Mouse (Mus musculus) hindbrain, embryonic 10.5 days (tissue): ENCODE results near the gene Noc3l. TPM values are rescaled to one million over a fixed set of nuclear protein-coding genes. Genes with fewer than 3 reads are reported as not detected.

ENCODE experiments used
- DNase-seq: peaks from one replicate; pipeline ENCODE4 v3.0.0-alpha.2; 2017; ENCODE audit warnings: low spot score
- H3K27ac ChIP-seq: fragments of 300-500 bp; sonication (generic); 2 replicates; pipeline ENCODE4 v1.5.1; 2016; ENCODE audit warnings: mild to moderate bottlenecking, moderate library complexity
- H3K27me3 ChIP-seq: fragments of 300-500 bp; sonication (generic); 2 replicates; pipeline ENCODE4 v1.6.1; 2016; ENCODE audit warnings: mild to moderate bottlenecking; ENCODE audit not compliant: poor library complexity, insufficient read depth, severe bottlenecking
- H3K36me3 ChIP-seq: fragments of 300-500 bp; sonication (generic); 2 replicates; pipeline ENCODE4 v1.6.1; 2016; ENCODE audit warnings: mild to moderate bottlenecking, moderate library complexity
- H3K4me1 ChIP-seq: fragments of 300-500 bp; sonication (generic); replicated peaks from 2 replicates; pipeline ENCODE4 v1.6.1; 2016; ENCODE audit warnings: mild to moderate bottlenecking
- H3K4me3 ChIP-seq: fragments of 300-500 bp; sonication (generic); 2 replicates; pipeline ENCODE4 v1.5.1; 2016; ENCODE audit warnings: mild to moderate bottlenecking, moderate library complexity
- H3K9me3 ChIP-seq: fragments of 300-500 bp; sonication (generic); 2 replicates; pipeline ENCODE4 v1.6.1; 2016; ENCODE audit warnings: mild to moderate bottlenecking, moderate library complexity
- WGBS: fragments of 180-500 bp; shearing (Covaris S2); methylation state at CpG from one replicate; pipeline ENCODE4 v1.1.7; 2016; 5-methylcytosine and 5-hydroxymethylcytosine counted together
- polyA plus RNA-seq: library from polyadenylated mRNA; unstranded; fragments of >200 nt; fragmentation: Nextera tagmentation; extraction: Ambion mirVana; gene quantifications from 2 replicates; pipeline ENCODE4 v1.2.1, GENCODE M21; 2016

Gene Noc3l
- polyA plus RNA-seq, 1 experiment from 2014 or later: 7.6 TPM

DNA sequence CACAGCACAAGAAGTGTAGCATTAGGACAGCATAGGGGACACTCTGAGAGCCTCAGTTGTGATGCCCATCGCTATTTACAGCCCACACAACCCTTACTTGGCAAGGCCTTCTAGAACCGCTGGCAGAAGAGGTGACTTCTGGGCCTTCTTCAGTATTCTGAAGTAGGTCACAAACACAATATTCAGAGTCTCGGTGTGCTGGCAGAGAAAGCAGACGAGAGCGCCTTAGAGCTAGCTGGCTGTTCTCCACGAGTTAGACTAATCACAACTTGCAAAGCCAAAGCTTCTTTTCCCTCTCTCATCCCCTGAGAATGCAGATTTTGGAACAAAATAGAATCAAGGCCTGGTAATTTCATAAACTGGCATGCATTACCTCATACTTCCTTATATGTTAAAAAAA is 20.2 kb downstream of the Noc3l start:
- H3K9me3 ChIP-seq: no peaks in the 10 kb centered on the region
- no peaks in the 10 kb centered on the region for H3K27me3 ChIP-seq
- H3K4me1 ChIP-seq: no peaks in the 10 kb centered on the region
- H3K4me3 ChIP-seq: no peak overlapping the region
- no peak for DNase-seq
- H3K27ac ChIP-seq: no peak overlapping the region
- H3K36me3 ChIP-seq: peaks cover 96% of the 10 kb centered on the region
- WGBS: 95% methylated on average over 6 of the region's 6 CpGs

DNA sequence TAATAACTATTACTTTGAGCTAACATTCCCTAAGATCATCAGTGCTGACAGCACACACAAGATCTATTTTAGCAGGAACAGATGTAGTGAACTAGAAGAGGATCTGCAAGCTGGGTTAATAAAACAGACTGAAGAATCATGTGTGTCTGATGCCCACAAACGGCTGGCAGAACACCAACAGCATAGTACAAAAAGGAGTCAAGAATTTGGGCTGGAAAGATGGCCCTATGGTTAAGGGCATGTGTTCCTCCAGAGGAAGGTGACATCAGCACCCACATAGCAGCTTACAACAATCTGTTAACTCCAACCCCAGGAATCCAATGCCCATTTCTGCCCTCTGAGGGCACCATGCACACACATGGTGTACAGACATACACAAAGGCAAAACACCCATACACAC is 20.7 kb downstream of the Noc3l start:
- no peaks in the 10 kb centered on the region for H3K4me1 ChIP-seq
- 90% methylated on average over 1 of the region's 1 CpGs for whole genome bisulfite sequencing
- no peaks in the 10 kb centered on the region for H3K9me3 ChIP-seq
- H3K4me3 ChIP-seq: no peak overlapping the region
- peaks cover 96% of the 10 kb centered on the region for H3K36me3 ChIP-seq
- H3K27ac ChIP-seq: no peak overlapping the region
- no peaks in the 10 kb centered on the region for H3K27me3 ChIP-seq
- DNase-seq: no peak

DNA sequence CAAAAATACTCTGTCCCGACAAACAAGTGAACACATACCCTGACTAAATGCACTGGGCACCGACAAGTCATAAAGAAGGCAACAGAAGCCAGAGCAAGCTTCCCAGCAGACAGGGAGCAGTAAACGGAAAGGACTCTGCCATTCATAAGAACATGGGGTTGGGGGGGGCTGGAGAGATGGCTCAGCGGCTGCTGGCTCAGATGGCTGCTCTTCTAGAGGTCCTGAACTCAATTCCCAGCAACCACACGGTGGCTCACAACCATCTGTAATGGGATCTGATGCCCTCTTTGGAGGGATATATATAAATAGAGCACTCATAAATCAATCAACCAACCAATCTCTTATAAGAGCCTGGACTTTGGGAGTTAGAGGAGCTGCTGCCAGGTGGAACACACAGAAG is 22.5 kb downstream of the Noc3l start:
- Histone ChIP-seq H3K4me3 (no peak overlapping the region), H3K36me3 (peaks cover 96% of the 10 kb centered on the region), H3K9me3 (no peaks in the 10 kb centered on the region), H3K27ac (no peak overlapping the region), H3K4me1 (no peaks in the 10 kb centered on the region), H3K27me3 (no peaks in the 10 kb centered on the region)
- WGBS: 85% methylated on average over 5 of the region's 5 CpGs
- DNase-seq: no peak

DNA sequence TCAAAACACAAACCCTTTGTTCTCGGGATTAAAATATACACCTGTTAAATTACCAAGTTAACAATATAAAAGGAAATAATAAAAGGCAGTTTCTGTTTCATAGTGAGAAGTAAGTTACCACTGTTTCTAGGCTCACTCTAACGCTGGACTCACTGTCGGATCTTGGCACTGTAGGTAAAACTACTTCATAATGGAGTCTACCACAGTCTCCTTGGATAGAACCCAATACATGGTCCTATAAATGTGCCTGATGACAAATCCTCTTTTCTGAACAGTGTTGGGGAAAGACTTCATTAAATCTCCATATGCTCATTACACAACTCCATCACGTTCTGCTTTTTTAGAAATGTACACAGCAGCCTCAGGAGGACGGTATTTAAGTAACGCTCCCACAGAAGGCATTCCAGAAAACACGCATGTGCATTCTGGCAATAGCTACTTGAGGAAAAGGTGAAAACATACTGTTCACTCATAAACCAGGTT is 25.4 kb downstream of the Noc3l start:
- Histone ChIP-seq H3K27me3 (no peaks in the 10 kb centered on the region), H3K4me1 (no peaks in the 10 kb centered on the region), H3K27ac (no peak overlapping the region), H3K9me3 (no peaks in the 10 kb centered on the region), H3K36me3 (peaks cover 99% of the 10 kb centered on the region), H3K4me3 (no peak overlapping the region)
- 93% methylated on average over 7 of the region's 7 CpGs for WGBS
- no peak for DNase-seq

DNA sequence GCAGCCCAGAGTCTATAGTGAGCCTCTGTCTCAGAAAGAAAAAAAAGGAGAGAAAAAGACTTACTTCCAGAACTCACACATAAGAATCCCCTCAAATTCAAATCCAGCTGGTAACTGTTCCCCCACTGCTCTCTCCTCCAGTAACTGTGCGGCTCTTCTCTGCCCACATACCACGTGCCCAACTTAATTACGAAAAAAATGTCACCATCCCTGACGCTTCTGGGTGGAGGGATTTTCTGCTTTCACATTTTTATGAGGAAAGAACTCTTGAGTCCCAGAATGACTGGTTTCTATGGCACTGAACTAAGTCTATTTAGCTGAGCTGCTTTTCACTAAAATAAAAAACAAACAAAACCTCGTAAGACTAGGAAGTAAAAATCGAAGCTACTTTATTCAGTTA is 31.3 kb downstream of the Noc3l start:
- Histone ChIP-seq H3K27me3 (no peaks in the 10 kb centered on the region), H3K27ac (no peak overlapping the region), H3K4me3 (no peak overlapping the region), H3K36me3 (peaks cover 54% of the 10 kb centered on the region), H3K4me1 (no peaks in the 10 kb centered on the region), H3K9me3 (no peaks in the 10 kb centered on the region)
- 92% methylated on average over 6 of the region's 6 CpGs for WGBS
- DNase-seq: no peak

DNA sequence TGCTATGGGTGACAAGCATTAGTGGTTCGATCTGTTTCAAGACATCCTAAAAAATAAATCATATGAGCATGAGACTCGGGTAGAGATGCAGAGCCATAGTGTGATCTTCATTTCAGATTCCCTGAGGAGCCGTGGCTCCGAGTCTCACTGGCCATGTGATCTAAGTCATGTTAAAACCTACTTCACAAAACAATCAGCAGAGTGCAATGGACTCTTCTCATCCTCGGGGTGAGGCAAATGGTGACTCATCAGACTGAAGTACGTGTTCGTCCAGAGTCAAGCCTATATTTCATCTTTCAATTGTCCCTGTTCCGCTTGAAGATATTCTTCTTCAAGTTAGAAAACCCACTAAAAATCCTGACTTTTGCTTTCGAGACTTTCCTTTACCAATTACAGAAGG is 35.5 kb downstream of the Noc3l start:
- no peak for DNase-seq
- no peak overlapping the region for H3K27ac ChIP-seq
- no peaks in the 10 kb centered on the region for H3K27me3 ChIP-seq
- no peaks in the 10 kb centered on the region for H3K4me1 ChIP-seq
- peaks cover 21% of the 10 kb centered on the region for H3K36me3 ChIP-seq
- 92% methylated on average over 9 of the region's 9 CpGs for WGBS
- H3K4me3 ChIP-seq: no peak overlapping the region
- H3K9me3 ChIP-seq: no peaks in the 10 kb centered on the region

DNA sequence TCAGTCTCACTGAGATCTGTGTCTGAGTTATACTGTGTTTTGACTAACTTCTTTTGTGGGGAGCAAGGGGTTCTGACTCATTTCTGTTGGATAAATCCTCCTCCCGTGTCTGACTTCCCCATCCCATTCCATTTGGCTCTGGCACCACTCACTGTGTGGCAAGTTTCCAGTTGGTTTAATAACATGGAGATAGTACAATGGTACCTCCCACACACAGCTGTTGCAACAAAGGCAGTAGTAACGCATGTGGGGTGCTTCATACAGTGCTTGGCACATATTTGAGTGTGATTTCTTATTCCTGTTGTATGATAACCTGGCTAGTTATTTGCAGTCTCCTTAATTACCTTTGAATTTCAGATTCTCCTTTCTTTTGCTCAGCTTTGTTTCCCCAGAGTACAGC is 40.2 kb downstream of the Noc3l start:
- WGBS: 84% methylated on average over 2 of the region's 2 CpGs
- Histone ChIP-seq H3K27me3 (no peaks in the 10 kb centered on the region), H3K4me3 (no peak overlapping the region), H3K9me3 (no peaks in the 10 kb centered on the region), H3K27ac (no peak overlapping the region), H3K36me3 (peaks cover 11% of the 10 kb centered on the region; the same call in 1 of the 2 replicates), H3K4me1 (no peaks in the 10 kb centered on the region)
- no peak for DNase-seq

DNA sequence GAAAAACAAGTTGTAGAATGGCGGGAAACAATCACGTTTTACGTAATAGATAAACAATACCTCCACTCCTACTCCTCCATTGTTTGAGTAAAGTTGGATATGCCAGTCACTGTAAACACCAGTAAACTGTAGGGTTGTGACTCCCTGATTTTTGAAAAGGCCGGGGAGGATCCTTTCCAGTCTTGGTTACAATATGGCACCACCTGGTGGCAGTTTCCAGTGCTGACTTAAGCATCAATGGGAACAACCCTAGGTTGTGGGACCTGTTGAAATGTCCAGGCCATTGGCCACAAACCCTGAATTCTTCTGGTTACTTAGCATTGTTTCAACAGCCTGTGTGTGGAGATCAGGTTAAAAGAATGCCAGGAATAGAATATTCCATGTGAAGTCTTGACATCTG is 43.5 kb downstream of the Noc3l start:
- Histone ChIP-seq H3K36me3 (peaks cover 1% of the 10 kb centered on the region; the same call in 1 of the 2 replicates), H3K27ac (no peak overlapping the region), H3K4me3 (no peak overlapping the region), H3K9me3 (no peaks in the 10 kb centered on the region), H3K27me3 (no peaks in the 10 kb centered on the region), H3K4me1 (no peaks in the 10 kb centered on the region)
- peak; percentile 41 for DNase-seq
- WGBS: 65% methylated on average over 4 of the region's 4 CpGs

DNA sequence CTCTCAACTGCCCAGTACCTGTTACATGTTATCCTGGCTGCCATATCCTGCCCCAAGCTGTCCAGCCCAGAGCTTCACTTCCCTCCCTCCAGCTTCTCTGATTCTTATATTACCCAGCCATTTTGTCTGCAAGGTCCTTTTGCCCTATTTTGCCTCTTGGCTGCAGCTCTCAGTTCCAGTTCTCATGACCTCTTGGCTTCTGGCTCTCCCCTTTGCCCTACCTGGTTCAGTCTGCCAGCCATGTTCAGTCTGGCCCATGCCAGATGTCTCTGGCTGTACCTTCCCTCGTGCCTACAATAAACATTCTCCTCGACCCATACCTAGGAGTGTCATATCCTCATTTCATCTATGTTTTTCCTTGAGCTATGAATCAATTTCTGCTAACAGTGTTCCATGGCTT is 52.7 kb downstream of the Noc3l start:
- no peak for DNase-seq
- H3K4me1 ChIP-seq: no peaks in the 10 kb centered on the region
- H3K9me3 ChIP-seq: no peaks in the 10 kb centered on the region
- 0 out of 2 replicates have a peak, but pooled peaks cover 10% of the 10 kb centered on the region for H3K36me3 ChIP-seq
- H3K27ac ChIP-seq: no peak overlapping the region
- H3K4me3 ChIP-seq: no peak overlapping the region
- 86% methylated on average over 2 of the region's 2 CpGs for WGBS
- no peaks in the 10 kb centered on the region for H3K27me3 ChIP-seq

DNA sequence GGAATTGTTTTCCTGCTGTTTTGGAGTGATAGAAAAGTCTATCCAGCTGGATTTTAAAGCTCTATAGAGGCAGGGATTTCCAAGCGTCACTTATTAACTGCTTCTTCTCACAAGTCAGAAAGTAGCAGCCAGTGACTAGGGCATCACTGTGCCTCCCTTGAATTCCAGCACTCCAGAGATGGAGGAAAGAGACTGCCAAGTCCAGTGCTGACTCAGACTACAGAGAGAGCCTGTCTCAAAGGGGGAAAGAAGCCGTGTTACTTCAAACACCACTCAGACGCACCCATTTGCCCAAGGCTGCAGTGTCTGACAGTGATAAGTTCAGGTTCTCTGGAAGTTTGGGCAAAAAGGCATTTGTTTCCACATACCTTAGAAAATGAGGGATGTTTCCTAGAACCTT is 58.6 kb downstream of the Noc3l start:
- no peak for DNase-seq
- Histone ChIP-seq H3K4me3 (no peak overlapping the region), H3K27ac (no peak overlapping the region), H3K4me1 (no peaks in the 10 kb centered on the region), H3K36me3 (peaks cover 14% of the 10 kb centered on the region; the same call in 1 of the 2 replicates), H3K27me3 (no peaks in the 10 kb centered on the region), H3K9me3 (no peaks in the 10 kb centered on the region)
- WGBS: 89% methylated on average over 3 of the region's 3 CpGs

DNA sequence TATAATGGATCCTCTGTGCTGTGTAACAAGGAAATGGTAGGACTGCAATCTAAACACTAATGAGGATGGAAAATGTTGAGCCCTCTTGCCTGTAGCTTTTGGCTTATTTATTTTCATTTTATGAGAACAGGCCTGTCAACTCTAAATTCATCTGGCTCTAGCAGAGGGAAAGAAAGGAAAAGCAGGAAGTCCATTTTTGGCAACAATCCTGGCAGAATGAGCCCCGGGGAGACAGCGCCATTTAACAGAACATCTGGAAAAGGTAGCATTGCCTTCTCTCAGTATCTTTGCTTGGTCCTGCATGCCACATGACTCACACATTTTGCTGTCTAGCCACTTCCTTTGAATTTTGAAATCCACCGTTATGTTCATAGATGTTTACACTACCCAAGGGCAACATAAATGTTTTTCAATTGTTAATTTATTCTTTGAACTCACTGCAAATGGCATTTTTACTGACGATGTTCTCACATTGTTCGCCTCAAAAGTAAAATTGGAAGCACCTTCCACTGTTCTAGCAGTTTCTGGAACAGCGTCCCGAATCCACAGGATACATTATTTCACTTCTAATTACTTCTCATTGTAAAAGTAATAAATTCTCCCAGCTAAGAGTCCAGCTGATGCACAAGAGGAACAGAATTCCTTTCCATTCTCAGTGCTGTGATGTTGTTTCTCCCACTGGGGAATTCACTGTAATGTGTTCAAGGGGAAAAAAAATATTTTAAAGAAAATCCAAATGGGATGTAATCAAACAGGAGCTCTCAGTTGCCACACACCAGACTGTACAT is 60.2 kb downstream of the Noc3l start:
- H3K4me3 ChIP-seq: no peak overlapping the region
- 85% methylated on average over 7 of the region's 7 CpGs for WGBS
- DNase-seq: no peak

DNA sequence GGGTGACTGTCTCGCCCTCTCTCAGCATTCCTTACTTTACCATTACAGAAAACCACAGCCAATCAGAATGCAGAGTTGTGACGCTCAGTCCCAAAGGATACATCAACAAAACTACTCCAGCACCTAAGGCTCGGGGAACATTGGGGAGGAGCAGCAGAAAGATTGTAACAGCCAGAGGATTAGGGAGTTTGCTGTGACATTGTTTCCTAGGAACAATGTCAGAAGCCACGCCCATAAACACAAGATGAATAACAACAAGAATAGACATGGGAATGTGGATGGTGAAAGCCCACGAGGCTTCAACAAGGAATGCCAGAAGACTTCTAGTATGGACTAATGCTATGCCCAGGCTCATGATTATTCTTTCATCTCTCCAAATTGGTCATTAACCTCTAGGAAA is 61.0 kb downstream of the Noc3l start:
- Histone ChIP-seq H3K9me3 (no peaks in the 10 kb centered on the region), H3K4me1 (no peaks in the 10 kb centered on the region), H3K27ac (no peak overlapping the region), H3K27me3 (no peaks in the 10 kb centered on the region), H3K4me3 (no peak overlapping the region), H3K36me3 (peaks cover 14% of the 10 kb centered on the region; the same call in 1 of the 2 replicates)
- DNase-seq: no peak
- whole genome bisulfite sequencing: 68% methylated on average over 5 of the region's 5 CpGs

More for the DNA sequence above, 60.2 kb downstream of the Noc3l start:
- Histone ChIP-seq H3K4me1 (no peaks in the 10 kb centered on the region), H3K27ac (no peak overlapping the region), H3K36me3 (peaks cover 14% of the 10 kb centered on the region; the same call in 1 of the 2 replicates), H3K9me3 (no peaks in the 10 kb centered on the region), H3K27me3 (no peaks in the 10 kb centered on the region)

DNA sequence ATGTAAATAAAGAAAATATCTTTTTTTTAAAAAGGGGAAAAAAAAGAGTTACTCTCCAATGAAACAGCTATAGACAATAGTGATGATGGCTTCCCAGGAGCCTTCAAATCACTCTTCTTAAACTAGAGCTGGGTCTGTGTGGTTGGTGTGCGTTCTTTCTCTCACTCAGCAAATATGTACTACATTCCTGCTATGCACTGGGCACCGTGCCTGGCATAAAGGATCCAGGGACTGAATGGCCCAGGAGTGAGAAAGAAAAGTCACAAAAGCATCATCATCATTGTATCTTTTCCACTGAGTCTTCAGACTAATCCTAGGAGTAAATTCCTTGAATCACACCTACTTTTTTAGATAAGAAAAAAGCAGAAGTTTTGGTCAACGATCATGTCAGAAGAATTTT is 61.9 kb downstream of the Noc3l start:
- H3K4me3 ChIP-seq: no peak overlapping the region
- H3K36me3 ChIP-seq: peaks cover 14% of the 10 kb centered on the region; the same call in 1 of the 2 replicates
- no peak for DNase-seq
- H3K27me3 ChIP-seq: no peaks in the 10 kb centered on the region
- no peaks in the 10 kb centered on the region for H3K4me1 ChIP-seq
- no peaks in the 10 kb centered on the region for H3K9me3 ChIP-seq
- H3K27ac ChIP-seq: no peak overlapping the region
- 93% methylated on average over 3 of the region's 3 CpGs for WGBS
